Mouse (Mus musculus) gastrocnemius, adult 2 months (tissue): ENCODE data around the gene Icos. TPM values are rescaled to one million over a fixed set of nuclear protein-coding genes. Genes with fewer than 3 reads are reported as not detected.

ENCODE experiments used
- DNase-seq: peaks from one replicate; pipeline ENCODE4 v3.0.0; 2022
- H3K27ac ChIP-seq: fragments of 200-600 bp; 2 replicates; pipeline ENCODE4 v1.8.1; 2022; ENCODE audit warnings: mild to moderate bottlenecking
- H3K4me3 ChIP-seq: fragments of 200-600 bp; 2 replicates; pipeline ENCODE4 v1.8.1; 2022; ENCODE audit warnings: mild to moderate bottlenecking, moderate library complexity
- CTCF ChIP-seq: fragments of 200-600 bp; IDR thresholded peaks from 2 replicates; pipeline ENCODE4 v1.8.1; 2022; ENCODE audit warnings: antibody characterized with exemption, mild to moderate bottlenecking, moderate library complexity
- intact Hi-C: fragments of 180-260 bp; cut with DNase I; formaldehyde crosslinking; loops from one replicate; pipeline ENCODE4 v1.15.1; 2025
- total RNA-seq, 2 experiments: library from RNA; stranded (reverse); gene quantifications; 2 replicates each; pipeline ENCODE4 v1.2.3; 2021

Gene Icos
- total RNA-seq, 2 experiments from 2014 or later = 0.13 TPM; not detected in 1

DNA sequence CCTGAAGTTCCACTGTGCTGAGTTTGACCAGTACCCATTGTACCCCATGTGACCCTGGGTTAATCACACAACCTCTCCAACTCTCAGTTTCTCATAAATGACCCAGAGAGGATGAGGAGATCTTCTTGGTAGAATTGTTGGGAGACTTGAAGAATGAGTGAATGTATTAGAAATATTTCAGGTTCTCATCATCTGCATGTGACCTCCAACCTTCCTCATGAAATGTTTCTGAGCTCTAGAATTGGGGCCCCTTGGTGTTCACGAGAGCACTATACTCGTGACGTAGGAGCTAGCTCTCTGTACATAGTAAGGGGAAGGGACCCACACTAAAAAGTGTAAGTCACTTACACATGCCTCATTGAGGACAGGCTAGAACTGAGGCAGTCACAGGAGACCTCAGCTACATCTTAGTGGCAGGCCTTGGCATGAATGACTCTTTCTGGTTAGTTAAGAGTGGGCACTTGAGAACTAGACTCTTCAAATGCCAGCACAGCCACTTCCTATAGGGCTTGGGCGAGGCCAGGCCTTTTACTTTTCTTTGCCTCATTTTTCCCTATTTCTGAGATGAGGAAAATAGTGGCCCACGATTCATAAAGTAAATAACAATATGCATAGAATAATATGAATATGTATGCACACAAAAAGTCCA is 2.0 kb upstream of the Icos start:
- Histone ChIP-seq H3K4me3 (no peak overlapping the region), H3K27ac (no peak overlapping the region)
- intact Hi-C loops = no loop called here
- TF ChIP-seq CTCF = no peak
- no peak for DNase-seq

DNA sequence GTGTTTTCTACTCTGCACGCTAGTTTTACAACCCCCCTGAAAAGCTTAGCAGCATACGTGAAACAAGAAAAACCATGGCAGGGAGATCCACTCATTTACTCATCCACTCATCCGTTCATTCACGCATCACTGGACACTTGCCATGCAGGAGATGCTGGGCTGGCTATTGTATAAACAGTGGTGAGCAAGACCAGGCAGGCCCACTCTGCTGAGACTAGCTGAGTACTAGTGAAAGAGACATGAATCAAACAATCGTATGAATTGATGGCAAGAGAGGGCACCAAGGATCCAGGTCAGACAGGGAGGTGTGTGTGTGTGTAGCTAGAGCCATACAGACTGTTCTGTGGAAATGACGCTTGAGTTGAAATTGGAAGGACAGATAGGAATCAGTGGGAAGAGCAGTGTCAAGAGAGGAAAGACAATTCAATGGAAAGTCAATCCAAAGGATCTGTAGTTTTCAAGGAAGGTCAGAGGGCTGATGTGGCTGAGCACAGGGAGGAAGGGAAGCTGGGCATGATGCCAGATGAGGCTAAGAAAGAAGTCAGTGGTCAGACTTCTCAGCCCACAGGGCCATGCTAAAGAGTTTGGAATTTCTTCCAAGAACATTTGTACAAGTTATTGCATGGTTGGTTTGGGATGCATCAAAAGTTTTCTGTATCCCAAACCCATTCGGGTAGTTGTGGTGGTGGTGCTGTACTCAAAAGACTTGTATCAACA is 1.6 kb downstream of the Icos start:
- DNase-seq = no peak
- intact Hi-C loops = no loop called here
- no peak for TF ChIP-seq CTCF
- Histone ChIP-seq H3K4me3 (no peak overlapping the region), H3K27ac (no peak overlapping the region)

DNA sequence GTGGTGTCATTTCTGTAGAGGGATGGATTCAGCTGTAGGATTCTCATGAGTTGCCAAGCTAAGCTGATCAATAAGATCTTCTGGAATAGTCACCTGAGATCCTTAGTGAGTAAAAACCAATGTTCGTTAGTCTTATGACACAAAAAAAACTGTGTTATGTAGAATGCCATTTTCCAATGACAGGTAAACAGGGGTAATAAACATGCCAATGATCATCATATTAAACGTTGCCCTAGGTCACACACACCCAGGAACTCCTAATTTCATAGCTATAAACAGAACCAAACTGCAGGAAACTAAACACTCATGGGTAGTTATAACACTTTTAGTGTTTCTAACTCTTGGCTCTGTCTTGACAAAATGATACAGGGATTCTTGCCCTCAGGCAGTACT is 2.1 kb downstream of the Icos start:
- TF ChIP-seq CTCF = no peak
- intact Hi-C loops = no loop called here
- H3K4me3 ChIP-seq = no peak overlapping the region
- no peak for DNase-seq
- no peak overlapping the region for H3K27ac ChIP-seq

DNA sequence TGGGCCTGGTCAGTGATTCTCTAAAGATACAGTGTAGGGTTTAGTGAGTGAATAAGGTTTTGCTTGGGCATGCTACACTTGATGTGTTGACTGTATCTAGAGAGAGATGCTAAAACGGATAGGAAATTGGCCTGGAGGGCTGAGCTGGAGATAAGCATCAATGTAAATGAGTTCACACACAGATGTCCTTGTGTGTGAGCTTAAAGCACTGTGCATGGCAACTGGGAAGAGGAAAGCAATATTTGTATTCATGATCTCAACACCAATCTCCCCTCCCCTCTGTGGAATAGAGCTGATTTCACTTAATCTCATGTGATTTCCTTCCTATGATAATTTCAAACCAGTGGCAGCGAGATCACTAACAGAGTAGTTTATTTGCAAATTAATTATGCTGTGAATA is 7.3 kb downstream of the Icos start:
- Histone ChIP-seq H3K27ac (no peak overlapping the region), H3K4me3 (no peak overlapping the region)
- no peak for TF ChIP-seq CTCF
- DNase-seq = no peak
- intact Hi-C loops = no loop called here

DNA sequence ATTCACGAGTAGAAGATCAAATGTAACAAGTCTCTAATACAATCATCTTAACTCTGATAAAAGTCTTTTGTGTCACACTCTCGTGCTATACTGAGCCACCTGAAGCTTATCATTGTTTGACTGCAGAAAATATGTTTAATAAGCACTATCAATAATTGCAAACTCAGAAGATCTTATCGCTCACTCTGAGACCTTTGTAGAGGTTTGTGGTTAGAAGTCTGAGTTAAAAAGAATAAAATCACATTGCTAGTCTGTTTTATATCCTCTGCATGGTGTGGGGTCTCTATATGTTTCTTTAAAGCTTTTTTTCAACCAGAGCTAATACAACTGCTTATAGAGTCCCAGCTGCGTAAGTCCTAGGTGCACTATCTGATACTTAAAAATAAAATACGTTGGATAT is 8.4 kb downstream of the Icos start:
- Histone ChIP-seq H3K27ac (no peak overlapping the region), H3K4me3 (no peak overlapping the region)
- intact Hi-C loops = no loop called here
- no peak for TF ChIP-seq CTCF
- no peak for DNase-seq

DNA sequence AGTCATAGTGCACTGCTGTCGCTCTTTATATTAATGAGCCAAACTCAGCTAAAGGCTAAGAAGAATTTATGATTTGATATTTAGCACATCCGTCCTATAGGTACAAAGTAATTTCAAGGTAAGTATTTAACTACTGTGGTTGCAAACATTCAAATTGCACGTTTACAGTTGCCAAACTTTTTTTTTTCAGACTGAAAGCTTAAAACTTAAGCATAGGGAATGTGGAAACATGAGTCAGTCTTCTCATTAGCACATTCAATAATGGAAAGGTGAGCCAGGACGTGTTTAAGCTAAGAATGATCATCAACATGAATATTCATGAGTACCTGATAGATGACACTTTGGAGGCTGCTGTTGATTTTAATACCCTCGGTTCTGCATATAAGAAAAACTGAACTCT is 11.4 kb downstream of the Icos start:
- TF ChIP-seq CTCF = no peak
- intact Hi-C loops = loop anchor here (1.0 kb wide), 1 partner anchor 18 kb away; no protein-coding TSS in a partner anchor
- Histone ChIP-seq H3K27ac (no peak overlapping the region), H3K4me3 (no peak overlapping the region)
- DNase-seq = no peak

DNA sequence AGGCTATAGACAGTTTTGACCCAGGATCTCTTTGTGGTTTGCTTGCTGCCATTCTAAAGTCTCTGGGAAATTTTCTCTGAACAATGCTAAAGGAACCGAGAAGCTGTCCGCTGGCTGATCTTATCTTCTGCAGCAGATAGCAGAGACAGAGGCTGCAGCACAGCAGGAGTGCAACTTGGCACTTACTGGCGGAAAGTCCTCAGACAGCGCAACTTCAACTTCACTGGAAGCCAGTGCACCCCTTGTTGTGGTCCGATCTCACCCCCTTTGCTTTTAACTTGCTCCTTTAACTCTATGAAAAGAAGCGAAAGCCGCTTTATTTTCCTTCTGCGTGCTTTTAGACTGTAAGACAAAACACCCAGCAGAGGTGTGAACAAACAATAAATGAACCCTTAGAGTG is 12.6 kb downstream of the Icos start:
- no peak for DNase-seq
- Histone ChIP-seq H3K4me3 (no peak overlapping the region), H3K27ac (no peak overlapping the region)
- intact Hi-C loops = no loop called here
- no peak for TF ChIP-seq CTCF

DNA sequence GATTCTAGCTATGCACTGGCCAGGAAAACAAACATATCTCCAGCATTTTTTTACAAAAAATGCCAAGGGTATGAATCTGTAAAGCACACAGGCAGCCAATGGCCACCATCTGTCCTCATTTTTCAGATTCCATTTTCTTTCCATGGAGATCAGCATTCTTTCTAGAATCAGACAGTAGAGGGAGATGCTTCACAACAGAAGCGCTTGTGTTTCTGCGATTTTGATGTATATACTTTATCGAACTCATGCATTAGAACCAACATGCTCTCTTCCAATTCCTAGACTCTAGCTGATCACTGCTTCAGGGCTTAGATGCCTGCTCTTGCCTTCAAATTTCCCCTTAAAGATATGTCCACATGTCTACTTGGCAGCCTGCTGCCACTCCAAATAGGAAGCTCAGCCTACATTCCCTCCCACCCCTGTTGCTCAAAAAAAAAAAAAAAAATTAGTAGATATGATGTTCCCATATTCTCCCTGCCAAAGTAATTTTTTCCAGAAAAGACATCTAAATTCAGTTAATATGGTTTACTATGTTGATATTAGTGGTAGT is 20.4 kb downstream of the Icos start:
- no peak overlapping the region for H3K27ac ChIP-seq
- TF ChIP-seq CTCF = no peak
- intact Hi-C loops = no loop called here
- H3K4me3 ChIP-seq = no peak overlapping the region
- DNase-seq = no peak

DNA sequence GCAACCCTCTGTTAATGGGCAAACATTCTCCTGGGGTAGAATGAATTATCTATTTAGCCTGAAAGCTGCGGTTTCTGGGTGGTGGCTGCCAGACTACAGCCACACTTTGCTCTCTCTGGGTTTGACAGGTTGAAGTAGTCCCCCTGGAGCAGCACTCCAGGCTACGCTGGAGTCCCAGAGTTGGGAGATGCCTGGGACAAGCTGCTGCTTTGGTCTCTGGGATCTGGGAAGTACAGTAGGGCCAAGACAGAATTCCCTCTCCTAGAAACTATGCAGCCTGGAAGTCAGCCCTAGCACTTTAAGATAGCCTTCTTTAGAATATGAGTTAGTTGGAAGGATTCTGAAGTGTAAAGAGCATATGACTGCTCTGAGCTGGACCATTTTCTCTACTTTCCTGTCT is 21.0 kb downstream of the Icos start:
- no peak overlapping the region for H3K4me3 ChIP-seq
- no peak overlapping the region for H3K27ac ChIP-seq
- TF ChIP-seq CTCF = no peak
- intact Hi-C loops = no loop called here
- DNase-seq = no peak

DNA sequence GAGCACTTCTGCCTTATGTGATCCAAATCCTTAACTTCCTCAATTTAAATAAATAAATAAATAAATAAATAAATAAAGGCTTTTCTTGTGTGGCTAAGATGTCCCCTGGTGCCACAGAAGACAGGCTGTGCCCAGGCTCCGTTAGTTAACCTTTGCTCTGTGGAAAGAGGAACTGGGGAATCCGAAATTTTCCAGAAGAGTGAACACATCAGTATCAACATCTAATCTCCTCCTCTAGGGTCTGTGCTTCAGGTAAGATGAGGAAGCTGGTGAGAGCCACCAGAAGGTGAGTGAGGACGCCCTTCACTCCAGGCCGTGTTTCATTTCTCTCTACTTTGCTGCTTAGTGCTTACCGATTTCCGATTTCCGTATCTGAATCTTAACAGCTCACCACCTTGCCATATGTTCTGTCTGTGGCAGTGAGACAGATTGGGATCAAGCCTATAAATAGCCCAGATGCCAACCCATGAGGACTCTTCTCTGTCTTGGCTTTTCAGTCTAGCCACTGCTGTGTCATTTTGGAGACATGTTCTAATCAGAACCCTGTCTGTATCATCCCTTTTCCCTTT is 24.1 kb downstream of the Icos start:
- TF ChIP-seq CTCF = no peak
- intact Hi-C loops = no loop called here

DNA sequence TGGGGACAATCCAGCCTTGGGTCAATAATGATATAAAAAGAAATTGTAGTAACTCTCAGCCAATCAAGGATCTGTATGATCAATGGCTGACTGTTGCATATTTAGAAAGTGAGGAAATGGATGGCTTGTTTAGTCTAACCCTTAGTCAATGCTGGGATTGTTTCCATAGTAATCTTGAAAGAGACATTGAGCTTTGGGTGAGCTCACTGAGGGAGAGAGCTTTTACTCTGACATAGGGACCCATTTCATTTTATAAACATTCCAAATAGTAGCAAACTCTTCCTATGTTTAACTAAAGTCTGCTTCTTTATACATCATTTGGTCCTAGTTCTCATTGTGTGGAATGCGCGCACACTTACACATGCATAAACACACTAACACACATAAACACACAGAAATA is 28.5 kb downstream of the Icos start:
- no peak for DNase-seq
- intact Hi-C loops = no loop called here
- Histone ChIP-seq H3K4me3 (no peak overlapping the region), H3K27ac (no peak overlapping the region)
- TF ChIP-seq CTCF = no peak

More for the DNA sequence above, 24.1 kb downstream of the Icos start:
- Histone ChIP-seq H3K27ac (no peak overlapping the region), H3K4me3 (no peak overlapping the region)
- no peak for DNase-seq

DNA sequence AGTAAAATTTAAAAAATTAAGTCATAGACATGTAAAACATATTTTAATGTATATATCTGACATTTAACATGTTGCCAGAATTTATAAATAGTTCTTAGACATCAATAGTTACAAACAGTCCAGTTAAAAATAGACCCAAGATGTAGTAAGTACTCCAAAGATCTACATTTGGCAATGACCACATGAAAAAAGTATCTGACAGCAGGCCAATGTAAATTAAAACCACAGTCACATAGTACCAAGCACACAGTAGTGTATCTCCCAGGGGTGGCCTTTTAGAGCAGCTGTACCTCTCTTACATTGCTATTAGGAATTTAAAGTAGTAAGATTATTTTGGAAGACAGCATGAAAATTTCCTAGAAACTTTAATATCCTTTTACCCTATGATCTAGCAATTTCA is 29.8 kb downstream of the Icos start:
- no peak for DNase-seq
- no peak for TF ChIP-seq CTCF
- intact Hi-C loops = no loop called here

DNA sequence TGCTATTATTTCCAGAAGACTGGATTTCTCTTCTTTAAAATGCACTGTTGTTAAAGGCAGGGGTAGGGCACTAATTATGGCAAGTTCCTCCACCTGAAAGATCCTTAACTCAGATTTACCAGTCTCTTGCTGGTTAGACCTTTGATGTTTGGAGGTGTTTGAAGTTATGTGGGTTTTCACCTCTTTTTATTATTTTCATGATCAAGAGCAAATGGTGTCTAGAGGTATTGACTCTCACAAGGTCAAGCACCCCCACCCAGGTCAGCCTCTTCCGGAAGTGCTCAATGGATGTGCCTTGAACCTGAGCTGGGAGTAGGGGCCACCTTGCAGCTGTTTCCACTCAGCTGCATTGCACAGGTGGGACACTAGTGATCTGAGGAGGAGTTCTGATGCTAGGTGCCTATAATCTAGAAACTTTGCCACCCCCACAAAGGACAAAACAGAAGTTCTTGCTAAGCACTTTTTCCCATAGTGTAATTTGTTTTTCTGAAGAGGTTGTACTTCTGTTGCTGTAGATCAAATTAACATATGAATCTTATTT is 38.9 kb downstream of the Icos start:
- intact Hi-C loops = no loop called here
- no peak for TF ChIP-seq CTCF
- no peak overlapping the region for H3K27ac ChIP-seq
- H3K4me3 ChIP-seq = no peak overlapping the region
- DNase-seq = no peak

More for the DNA sequence above, 29.8 kb downstream of the Icos start:
- Histone ChIP-seq H3K27ac (peak overlapping the region; percentile 63), H3K4me3 (no peak overlapping the region)
